Mouse (Mus musculus): ENCODE measurements around the gene Slc25a13. TPM values are rescaled to one million over a fixed set of nuclear protein-coding genes. Genes with fewer than 3 reads are reported as not detected.

The Slc25a13 gene
- polyA plus RNA-seq, 1 experiment: 2.0 TPM

DNA sequence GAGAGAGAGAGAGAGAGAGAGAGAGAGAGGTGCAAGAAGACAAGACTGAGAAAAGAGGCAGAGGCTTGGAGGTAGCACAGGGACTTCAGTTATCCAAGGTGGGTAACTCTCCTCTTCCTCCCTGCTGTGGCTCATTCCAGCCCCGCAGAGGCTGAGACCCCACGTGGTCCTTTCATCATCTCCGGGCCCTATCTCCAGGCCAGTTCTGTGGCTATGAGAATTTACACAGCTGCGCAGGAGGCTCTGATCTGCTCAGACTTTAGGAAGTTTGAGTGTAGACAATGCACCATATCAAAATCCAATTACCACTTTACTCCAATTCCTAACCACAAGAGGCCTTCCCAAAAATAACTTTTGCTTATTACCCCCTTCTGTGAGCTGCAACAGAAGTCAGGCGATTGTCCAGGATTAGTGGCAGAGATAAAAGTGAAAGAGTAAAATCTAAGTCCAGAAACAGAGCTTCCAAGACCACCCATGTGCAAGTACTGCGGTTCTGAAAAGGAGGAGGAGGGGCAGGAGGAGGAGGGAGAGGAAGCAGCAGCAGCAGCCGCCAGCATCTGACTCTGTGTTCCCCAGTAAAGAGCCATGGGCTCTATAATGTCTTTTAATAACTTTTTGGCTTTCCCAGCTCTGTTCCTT lies 57.6 kb downstream of the Slc25a13 start:
- Histone ChIP-seq H3K4me3 (ENCODE audit: insufficient read depth, low read length) (no peak overlapping the region), H3K4me1 (ENCODE audit: control insufficient read depth, insufficient read depth, low read length) (no peaks in the 10 kb centered on the region), H3K27ac (ENCODE audit: insufficient read depth, low read length) (no peak overlapping the region)
- TF ChIP-seq POLR2A (IDR thresholded peaks at IDR 0.05; ENCODE audit: extremely low read depth, insufficient read depth, low read length) (no peak), CTCF (IDR thresholded peaks at IDR 0.05; ENCODE audit: extremely low read depth, insufficient read depth, low read length) (no peak)

DNA sequence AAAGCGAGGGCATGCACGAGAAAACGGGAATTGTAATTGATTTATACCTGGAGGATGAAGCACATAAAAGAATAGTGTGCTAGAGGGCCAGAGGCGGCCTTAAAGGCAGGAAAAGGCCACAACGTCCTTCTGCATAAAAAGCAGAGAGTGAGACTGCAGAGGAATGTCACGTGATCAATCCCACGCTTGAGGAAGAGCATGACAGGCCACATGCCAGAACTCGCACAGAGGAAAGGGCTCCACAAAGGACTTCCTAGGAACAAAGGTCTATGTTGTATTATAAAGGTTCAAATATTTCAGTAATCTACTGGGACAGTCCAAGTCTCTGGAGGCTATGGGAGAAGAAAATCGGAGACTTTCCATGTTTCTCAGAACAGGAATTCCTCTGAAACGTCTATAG lies 63.5 kb downstream of the Slc25a13 start:
- Histone ChIP-seq H3K4me3 (ENCODE audit: insufficient read depth, low read length) (no peak overlapping the region), H3K4me1 (ENCODE audit: control insufficient read depth, insufficient read depth, low read length) (no peaks in the 10 kb centered on the region), H3K27ac (ENCODE audit: insufficient read depth, low read length) (no peak overlapping the region)
- no peak for TF ChIP-seq CTCF (IDR thresholded peaks at IDR 0.05; ENCODE audit: extremely low read depth, insufficient read depth, low read length)
- no peak for TF ChIP-seq POLR2A (IDR thresholded peaks at IDR 0.05; ENCODE audit: extremely low read depth, insufficient read depth, low read length)

DNA sequence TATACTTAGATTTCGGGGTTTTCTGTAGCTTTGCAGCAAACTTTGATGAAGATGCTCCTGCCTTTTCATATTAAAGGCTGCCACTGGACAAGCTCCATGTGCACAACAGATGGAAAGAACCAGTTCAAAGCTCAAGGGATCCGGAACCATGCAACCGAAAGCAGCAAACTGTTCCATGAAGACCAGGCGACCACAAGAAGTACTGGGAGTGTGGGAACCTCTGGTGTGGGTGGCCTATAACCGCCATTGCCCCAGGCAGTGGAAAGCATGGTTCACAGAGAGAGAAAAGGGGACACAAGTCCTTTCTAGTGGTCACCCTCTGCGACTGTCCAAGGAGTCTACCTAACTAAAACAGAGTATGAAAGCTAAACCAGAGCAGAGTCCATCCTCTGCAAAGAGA lies 66.2 kb downstream of the Slc25a13 start:
- Histone ChIP-seq H3K27ac (ENCODE audit: insufficient read depth, low read length) (no peak overlapping the region), H3K4me3 (ENCODE audit: insufficient read depth, low read length) (no peak overlapping the region), H3K4me1 (ENCODE audit: control insufficient read depth, insufficient read depth, low read length) (no peaks in the 10 kb centered on the region)
- TF ChIP-seq POLR2A (IDR thresholded peaks at IDR 0.05; ENCODE audit: extremely low read depth, insufficient read depth, low read length) (no peak), CTCF (IDR thresholded peaks at IDR 0.05; ENCODE audit: extremely low read depth, insufficient read depth, low read length) (no peak)

DNA sequence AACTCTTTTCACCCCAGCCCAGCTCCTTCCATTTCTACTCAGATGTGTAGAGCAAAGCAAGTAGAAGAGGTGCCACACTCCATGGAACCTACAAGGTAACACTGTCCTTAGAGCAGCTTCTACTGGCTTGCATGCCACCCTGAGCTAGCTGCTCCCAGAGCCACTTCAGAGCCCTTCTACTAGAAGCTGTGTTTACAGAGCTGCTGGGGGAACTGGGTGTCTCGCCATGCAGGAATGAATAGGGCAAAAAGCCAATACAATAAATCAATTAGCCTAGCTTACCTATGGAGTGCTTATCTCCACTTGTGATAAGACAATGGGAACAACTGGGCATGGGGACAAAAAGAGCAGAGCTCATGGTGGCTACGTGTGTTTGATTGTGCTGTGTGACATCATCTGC lies 67.2 kb downstream of the Slc25a13 start:
- no peak for TF ChIP-seq CTCF (IDR thresholded peaks at IDR 0.05; ENCODE audit: extremely low read depth, insufficient read depth, low read length)
- no peak for TF ChIP-seq POLR2A (IDR thresholded peaks at IDR 0.05; ENCODE audit: extremely low read depth, insufficient read depth, low read length)
- H3K27ac ChIP-seq (ENCODE audit: insufficient read depth, low read length): no peak overlapping the region
- no peaks in the 10 kb centered on the region for H3K4me1 ChIP-seq (ENCODE audit: control insufficient read depth, insufficient read depth, low read length)
- H3K4me3 ChIP-seq (ENCODE audit: insufficient read depth, low read length): no peak overlapping the region

DNA sequence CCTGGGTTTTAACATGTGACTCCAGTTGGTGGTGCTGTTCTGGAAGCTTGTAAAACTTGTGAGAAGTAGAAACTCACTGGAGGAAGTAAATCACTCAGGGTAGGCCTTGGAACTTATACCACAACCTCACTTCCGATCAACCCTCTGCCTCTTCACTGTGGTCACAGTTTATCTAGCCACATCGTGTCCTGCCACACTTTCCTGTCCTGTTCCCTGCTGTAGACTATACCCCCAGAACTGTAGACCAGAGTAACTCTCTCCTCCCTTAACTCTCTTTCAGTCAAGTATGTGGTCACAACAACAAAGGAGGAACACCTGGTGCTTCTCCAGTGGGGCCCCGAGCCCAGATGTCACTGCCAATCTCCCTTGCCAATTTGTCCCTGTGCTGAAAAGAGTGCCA lies 67.6 kb downstream of the Slc25a13 start:
- TF ChIP-seq CTCF (IDR thresholded peaks at IDR 0.05; ENCODE audit: extremely low read depth, insufficient read depth, low read length) (no peak), POLR2A (IDR thresholded peaks at IDR 0.05; ENCODE audit: extremely low read depth, insufficient read depth, low read length) (no peak)
- no peaks in the 10 kb centered on the region for H3K4me1 ChIP-seq (ENCODE audit: control insufficient read depth, insufficient read depth, low read length)
- H3K27ac ChIP-seq (ENCODE audit: insufficient read depth, low read length): no peak overlapping the region
- no peak overlapping the region for H3K4me3 ChIP-seq (ENCODE audit: insufficient read depth, low read length)

DNA sequence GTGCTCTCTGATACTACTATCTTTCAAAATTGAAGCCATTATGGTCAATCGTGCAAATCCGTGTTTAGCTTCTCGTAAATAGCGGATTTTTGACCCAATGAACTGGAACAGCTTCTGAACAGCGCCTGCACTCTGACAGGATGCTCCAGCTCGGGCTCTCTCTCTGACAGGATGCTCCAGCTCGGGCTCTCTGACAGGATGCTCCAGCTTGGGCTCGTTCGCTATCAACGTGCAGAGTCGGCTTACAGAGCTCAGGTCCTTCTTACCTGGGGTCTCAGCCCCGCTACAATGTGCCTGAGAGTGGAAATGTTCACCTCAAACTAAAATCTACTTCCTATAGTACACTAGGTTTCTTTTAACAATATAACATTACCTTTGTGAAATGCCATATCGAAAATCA lies 71.6 kb downstream of the Slc25a13 start:
- Histone ChIP-seq H3K4me1 (ENCODE audit: control insufficient read depth, insufficient read depth, low read length) (no peaks in the 10 kb centered on the region), H3K4me3 (ENCODE audit: insufficient read depth, low read length) (no peak overlapping the region), H3K27ac (ENCODE audit: insufficient read depth, low read length) (no peak overlapping the region)
- no peak for TF ChIP-seq POLR2A (IDR thresholded peaks at IDR 0.05; ENCODE audit: extremely low read depth, insufficient read depth, low read length)
- no peak for TF ChIP-seq CTCF (IDR thresholded peaks at IDR 0.05; ENCODE audit: extremely low read depth, insufficient read depth, low read length)

DNA sequence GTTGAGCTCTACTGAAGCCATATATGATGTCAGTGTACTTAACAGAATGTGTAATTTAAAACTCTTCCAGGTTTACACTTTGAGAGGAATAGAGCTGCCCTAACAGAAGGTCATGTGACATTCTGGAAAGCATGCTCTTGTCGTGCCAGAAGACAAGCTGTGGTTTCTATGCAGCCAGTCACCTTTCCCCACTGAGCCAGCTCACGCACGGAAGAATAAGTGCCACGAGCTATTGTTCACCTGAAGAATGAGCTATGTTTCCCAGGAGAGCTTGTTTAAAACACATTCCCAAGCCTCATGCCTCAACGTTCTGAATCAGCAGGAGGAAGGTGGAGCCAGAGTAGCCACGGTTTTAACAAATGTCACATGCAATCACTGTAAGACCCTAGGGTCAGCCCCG lies 73.4 kb downstream of the Slc25a13 start:
- TF ChIP-seq POLR2A (IDR thresholded peaks at IDR 0.05; ENCODE audit: extremely low read depth, insufficient read depth, low read length) (no peak), CTCF (IDR thresholded peaks at IDR 0.05; ENCODE audit: extremely low read depth, insufficient read depth, low read length) (no peak)
- Histone ChIP-seq H3K27ac (ENCODE audit: insufficient read depth, low read length) (no peak overlapping the region), H3K4me1 (ENCODE audit: control insufficient read depth, insufficient read depth, low read length) (no peaks in the 10 kb centered on the region), H3K4me3 (ENCODE audit: insufficient read depth, low read length) (no peak overlapping the region)

DNA sequence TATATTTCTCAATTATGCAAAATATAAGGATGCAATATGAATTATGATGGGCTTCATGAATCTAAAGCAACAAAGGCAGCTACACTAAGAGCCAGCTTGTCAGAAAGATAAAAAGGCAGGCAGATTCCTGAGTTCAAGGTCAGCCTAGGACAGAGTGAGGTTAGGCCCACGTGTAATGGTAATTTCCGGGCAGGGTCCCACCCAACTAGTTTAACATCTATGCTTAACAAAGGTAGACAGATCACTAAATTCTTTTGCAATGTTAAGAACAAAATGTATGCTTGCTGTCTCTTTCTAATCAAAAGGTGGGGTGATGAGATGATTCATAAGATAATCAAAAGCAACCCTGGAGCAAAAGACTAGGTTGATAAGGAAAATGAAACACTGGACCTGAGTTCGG lies 76.6 kb downstream of the Slc25a13 start:
- Histone ChIP-seq H3K27ac (ENCODE audit: insufficient read depth, low read length) (no peak overlapping the region), H3K4me1 (ENCODE audit: control insufficient read depth, insufficient read depth, low read length) (no peaks in the 10 kb centered on the region), H3K4me3 (ENCODE audit: insufficient read depth, low read length) (no peak overlapping the region)
- TF ChIP-seq POLR2A (IDR thresholded peaks at IDR 0.05; ENCODE audit: extremely low read depth, insufficient read depth, low read length): no peak
- no peak for TF ChIP-seq CTCF (IDR thresholded peaks at IDR 0.05; ENCODE audit: extremely low read depth, insufficient read depth, low read length)

DNA sequence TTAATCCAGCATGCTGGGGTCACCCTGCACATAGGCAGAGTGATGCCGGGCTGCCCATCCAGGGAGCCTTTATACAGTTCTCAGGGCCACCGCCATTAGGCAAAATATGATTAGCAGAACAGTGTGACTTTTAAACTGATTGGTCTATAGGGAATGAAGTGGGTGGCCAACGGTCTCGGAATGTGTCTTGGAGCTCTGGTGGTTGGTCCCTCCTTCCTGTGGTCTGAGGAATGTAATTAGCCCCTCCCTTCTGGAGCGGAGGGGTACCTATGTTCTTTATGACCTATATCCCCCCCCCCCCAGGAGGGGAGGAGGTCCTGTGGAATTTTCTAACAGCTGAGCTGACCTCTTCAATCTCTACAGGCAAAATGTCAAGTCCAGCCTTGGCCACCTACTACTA lies 77.9 kb downstream of the Slc25a13 start:
- no peak for TF ChIP-seq POLR2A (IDR thresholded peaks at IDR 0.05; ENCODE audit: extremely low read depth, insufficient read depth, low read length)
- TF ChIP-seq CTCF (IDR thresholded peaks at IDR 0.05; ENCODE audit: extremely low read depth, insufficient read depth, low read length): no peak
- no peak overlapping the region for H3K4me3 ChIP-seq (ENCODE audit: insufficient read depth, low read length)

DNA sequence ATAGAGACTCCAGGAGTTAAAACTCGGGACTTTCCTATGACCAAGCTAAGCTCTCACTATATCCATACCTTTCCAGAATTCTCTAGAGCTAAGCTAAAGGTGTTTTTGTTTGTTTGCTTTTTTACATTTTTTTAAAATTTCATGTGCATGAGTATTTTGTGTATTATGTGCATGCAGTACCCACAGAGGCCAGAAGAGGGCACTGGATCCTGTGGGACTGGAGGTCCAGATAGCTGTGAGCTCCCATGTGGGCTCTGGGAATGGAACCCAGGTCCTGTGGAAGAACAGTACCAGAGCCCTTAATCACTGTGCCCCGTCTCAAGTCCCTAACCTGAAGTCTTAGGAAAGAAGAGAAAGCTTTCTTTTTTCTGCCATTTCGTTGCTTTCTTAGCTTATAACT lies 80.2 kb downstream of the Slc25a13 start:
- no peak overlapping the region for H3K27ac ChIP-seq (ENCODE audit: insufficient read depth, low read length)
- no peak overlapping the region for H3K4me3 ChIP-seq (ENCODE audit: insufficient read depth, low read length)
- TF ChIP-seq CTCF (IDR thresholded peaks at IDR 0.05; ENCODE audit: extremely low read depth, insufficient read depth, low read length): no peak
- no peak for TF ChIP-seq POLR2A (IDR thresholded peaks at IDR 0.05; ENCODE audit: extremely low read depth, insufficient read depth, low read length)
- H3K4me1 ChIP-seq (ENCODE audit: control insufficient read depth, insufficient read depth, low read length): no peaks in the 10 kb centered on the region

More for the DNA sequence above, 77.9 kb downstream of the Slc25a13 start:
- Histone ChIP-seq H3K27ac (ENCODE audit: insufficient read depth, low read length) (no peak overlapping the region), H3K4me1 (ENCODE audit: control insufficient read depth, insufficient read depth, low read length) (no peaks in the 10 kb centered on the region)
